Mouse (Mus musculus): ENCODE results near the gene Ntn5.

DNA sequence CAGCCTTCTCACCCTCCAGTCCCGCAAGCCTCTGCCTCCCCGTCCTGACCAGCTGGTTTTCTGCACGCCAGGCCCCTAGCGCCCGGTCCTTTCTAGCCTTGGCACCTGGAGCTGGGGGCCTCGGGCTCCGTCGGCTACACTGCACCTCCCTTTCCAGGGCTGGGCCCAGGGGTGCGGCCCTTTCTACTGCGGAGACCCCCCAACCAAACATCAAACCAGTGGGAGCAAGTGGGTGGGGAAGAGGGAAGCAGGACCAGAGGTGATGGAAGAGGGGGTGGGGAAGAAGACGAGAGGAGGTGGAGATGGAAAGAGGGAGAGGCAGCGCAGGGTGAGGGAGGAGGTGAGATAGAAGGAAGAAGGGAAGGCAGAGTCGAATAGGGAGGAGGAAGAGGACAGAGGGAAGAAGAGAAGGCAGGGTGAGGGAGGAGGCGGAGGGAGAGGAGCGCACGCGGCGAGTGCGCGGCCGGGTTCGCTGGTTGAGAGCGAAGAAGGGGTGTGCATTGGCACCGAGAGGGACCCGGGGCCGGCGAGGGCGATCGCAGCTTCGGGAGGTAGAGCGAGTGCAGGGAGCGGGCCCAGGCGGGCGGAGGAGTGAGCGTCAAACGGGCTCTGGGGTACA, 15.8 kb downstream of the Ntn5 start, which contains the start of gene Car11:
- no peak for TF ChIP-seq POLR2A (IDR thresholded peaks at IDR 0.05; ENCODE audit: borderline replicate concordance, extremely low read depth, low read depth, low read length)
- no peak for TF ChIP-seq CTCF (IDR thresholded peaks at IDR 0.05; ENCODE audit: insufficient read depth, low read length)
